Mouse (Mus musculus): ENCODE results near the gene 9030025P20Rik.

DNA sequence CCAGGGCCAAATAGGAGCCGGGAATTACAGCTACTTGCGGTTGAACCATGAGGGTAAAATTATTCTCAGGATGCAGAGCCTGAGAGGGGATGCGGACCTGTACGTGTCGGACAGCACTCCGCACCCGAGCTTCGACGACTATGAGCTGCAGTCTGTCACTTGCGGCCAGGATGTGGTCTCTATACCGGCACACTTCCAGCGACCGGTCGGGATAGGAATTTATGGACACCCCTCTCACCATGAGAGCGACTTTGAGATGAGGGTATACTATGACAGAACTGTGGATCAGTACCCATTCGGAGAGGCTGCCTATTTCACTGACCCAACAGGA is 34.6 kb upstream of the 9030025P20Rik start:
- no peak for TF ChIP-seq POLR2A (IDR thresholded peaks at IDR 0.05; ENCODE audit: borderline replicate concordance, low read depth, low read length)
- TF ChIP-seq CTCF (IDR thresholded peaks at IDR 0.05; ENCODE audit: low read depth, low read length), result no peak
